Mouse (Mus musculus) embryonic fibroblast, embryonic 13.5 days (primary cell): ENCODE results near the gene Kirrel3.

Experiments used
- CTCF ChIP-seq: IDR thresholded peaks from 2 replicates; pipeline ENCODE4 v1.5.1; 2011; ENCODE audit warnings: mild to moderate bottlenecking, control low read depth, low read length, moderate library complexity, borderline replicate concordance; ENCODE audit not compliant: insufficient read depth
- POLR2A ChIP-seq: IDR thresholded peaks from 2 replicates; pipeline ENCODE4 v1.6.1; 2011; ENCODE audit warnings: low read depth, mild to moderate bottlenecking, control low read depth, low read length, moderate library complexity

GRCm38 (mm10) chr9:34592073-34592610, 106.4 kb downstream of the Kirrel3 start:
- TF ChIP-seq POLR2A (no peak), CTCF (no peak)
